Comparison of ENCODE assay signal across 8 mouse cellular contexts in the genomic region with DNA sequence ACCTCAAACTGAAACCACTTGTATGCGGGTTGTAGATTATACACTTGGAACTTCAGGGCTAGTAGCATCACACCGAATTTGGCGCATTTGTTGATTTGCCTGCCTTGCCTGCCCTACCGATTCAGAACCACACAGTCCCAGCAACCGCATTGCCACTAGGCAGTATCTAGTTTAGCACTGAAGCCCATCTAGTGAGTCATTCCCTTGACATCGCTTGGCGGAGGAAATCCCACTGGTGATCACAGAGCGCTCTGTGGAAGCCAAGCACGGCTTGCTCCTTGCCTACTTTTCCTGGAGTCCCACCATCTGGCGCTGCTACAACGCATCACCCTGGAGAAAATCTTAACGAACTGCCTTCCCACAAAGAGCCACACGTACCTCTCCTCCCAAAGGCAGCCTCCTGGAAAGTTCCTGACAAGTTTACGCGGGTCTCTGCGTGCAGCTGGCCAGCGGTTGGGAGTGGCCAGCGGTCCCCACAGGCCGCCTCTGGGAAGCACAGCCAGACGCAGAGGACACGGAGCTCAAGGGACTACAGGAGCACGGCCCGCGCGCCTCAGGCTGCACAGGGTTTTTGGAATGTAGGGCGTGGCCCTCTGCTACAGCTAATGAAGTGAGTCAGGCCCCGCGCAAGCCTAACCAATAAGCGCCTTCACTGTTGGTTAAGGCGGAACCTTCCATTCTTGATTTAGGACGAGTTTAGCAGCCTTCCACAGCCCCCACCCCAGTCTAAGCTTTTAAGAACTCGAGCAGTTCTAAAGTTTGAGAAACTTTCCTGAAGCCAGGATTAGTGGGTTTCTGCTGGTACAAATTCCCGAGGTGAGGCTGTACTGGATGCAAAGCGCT.
DNase-seq lines count a peak whose midpoint lies in the region; ATAC-seq and TF ChIP-seq lines count a peak whose summit lies in the region.

No protein-coding gene starts in this region.

- no peaks in the 10 kb centered on the region for H3K36me3 ChIP-seq in intestine, postnatal 0 days (ENCODE audit: control insufficient read depth, insufficient read depth)
- H3K36me3 ChIP-seq in limb, embryonic 14.5 days (ENCODE audit: control insufficient read depth, insufficient read depth, low read length): no peaks in the 10 kb centered on the region
- no peaks in the 10 kb centered on the region for H3K36me3 ChIP-seq in midbrain, embryonic 16.5 days (ENCODE audit: control insufficient read depth, insufficient read depth, low read length)

- no peaks in the 10 kb centered on the region for H3K9me3 ChIP-seq in intestine, postnatal 0 days (ENCODE audit: control insufficient read depth)
- H3K9me3 ChIP-seq in limb, embryonic 14.5 days (ENCODE audit: control insufficient read depth, low read length): no peaks in the 10 kb centered on the region
- H3K9me3 ChIP-seq in midbrain, embryonic 16.5 days (replicated peaks; ENCODE audit: control insufficient read depth, low read length, poor library complexity, severe bottlenecking): no peaks in the 10 kb centered on the region

- H3K4me2 ChIP-seq in intestine, postnatal 0 days (replicated peaks; ENCODE audit: low read depth): peak overlapping the region; percentile 71
- peak overlapping the region; percentile 77 for H3K4me2 ChIP-seq in limb, embryonic 14.5 days (replicated peaks; ENCODE audit: low read depth, low read length, severe bottlenecking)
- peak overlapping the region; percentile 42 for H3K4me2 ChIP-seq in midbrain, embryonic 16.5 days (ENCODE audit: low read length)

- peak overlapping the region; percentile 81 for H3K27ac ChIP-seq in layer of hippocampus, adult 2 months
- H3K27ac ChIP-seq in intestine, postnatal 0 days (ENCODE audit: low read depth, low read length): peak overlapping the region; percentile 47
- peak overlapping the region; percentile 89 for H3K27ac ChIP-seq in limb, embryonic 14.5 days (replicated peaks; ENCODE audit: low read depth, low read length)
- H3K27ac ChIP-seq in midbrain, embryonic 16.5 days (ENCODE audit: low read length): no peak overlapping the region

- peak overlapping the region; percentile 48 for H3K9ac ChIP-seq in intestine, postnatal 0 days (ENCODE audit: low read depth, low read length)
- peak overlapping the region; percentile 67 for H3K9ac ChIP-seq in limb, embryonic 14.5 days (ENCODE audit: low read depth, low read length, severe bottlenecking)
- no peak overlapping the region for H3K9ac ChIP-seq in midbrain, embryonic 16.5 days (ENCODE audit: low read depth, low read length)

- H3K4me3 ChIP-seq in layer of hippocampus, adult 2 months: peak overlapping the region; percentile 53
- H3K4me3 ChIP-seq in intestine, postnatal 0 days (ENCODE audit: low read depth, low read length): peak overlapping the region; percentile 40
- H3K4me3 ChIP-seq in limb, embryonic 14.5 days (replicated peaks; ENCODE audit: low read length): peak overlapping the region; percentile 53
- H3K4me3 ChIP-seq in midbrain, embryonic 16.5 days (ENCODE audit: low read depth, low read length): peak overlapping the region; percentile 15; the same call in 1 of the 2 replicates

- ATAC-seq in granulocyte monocyte progenitor cell, adult 5-6 weeks (replicated peaks; ENCODE audit: poor library complexity, severe bottlenecking): peak; percentile 90
- ATAC-seq in intestine, postnatal 0 days: peak; percentile 83
- ATAC-seq in limb, embryonic 14.5 days (ENCODE audit: low FRiP score, low read depth): peak; percentile 98
- ATAC-seq in midbrain, embryonic 16.5 days: peak; percentile 71

- H3K4me1 ChIP-seq in intestine, postnatal 0 days (replicated peaks; ENCODE audit: control insufficient read depth, insufficient read depth, low read length): 0 out of 2 replicates have a peak, but pooled peaks cover 2% of the 10 kb centered on the region
- H3K4me1 ChIP-seq in limb, embryonic 14.5 days (ENCODE audit: control insufficient read depth, insufficient read depth, low read length): peaks cover 10% of the 10 kb centered on the region; the same call in 1 of the 2 replicates
- peaks cover 3% of the 10 kb centered on the region; the same call in 1 of the 2 replicates for H3K4me1 ChIP-seq in midbrain, embryonic 16.5 days (ENCODE audit: control insufficient read depth, insufficient read depth, low read length)

- peak; percentile 20 to 53 for DNase-seq in layer of hippocampus, adult 2 months (ENCODE audit: low spot score in 2 of 2)
- DNase-seq in layer of hippocampus, postnatal 14 days (ENCODE audit: low spot score in 2 of 2): no peak
- peak; percentile 86 for DNase-seq in embryo, embryonic 9.5 days (ENCODE audit: extremely low spot score)
- peak; percentile 96 for DNase-seq in limb, embryonic 14.5 days (ENCODE audit: low spot score)
- peak; percentile 78 to 83 for DNase-seq in spleen, postnatal 36 days (ENCODE audit: low spot score in 2 of 2)

- TF ChIP-seq POLR2A in limb, embryonic 14.5 days (IDR thresholded peaks at IDR 0.05; ENCODE audit: borderline replicate concordance, extremely low read depth, insufficient read depth, insufficient read length): peak; percentile 57; the same call in 1 of the 2 replicates

- TF ChIP-seq CTCF in layer of hippocampus, adult 2 months (conservative IDR thresholded peaks at IDR 0.05): peak; percentile 55
- TF ChIP-seq CTCF in intestine, postnatal 0 days (IDR thresholded peaks at IDR 0.05; ENCODE audit: low read depth): peak; percentile 59

- WGBS in intestine, postnatal 0 days: 7% methylated on average over 34 of the region's 34 CpGs
- 3% methylated on average over 34 of the region's 34 CpGs for WGBS in limb, embryonic 14.5 days
- 7% methylated on average over 34 of the region's 34 CpGs for WGBS in midbrain, embryonic 16.5 days

- no peaks in the 10 kb centered on the region for H3K27me3 ChIP-seq in intestine, postnatal 0 days (replicated peaks; ENCODE audit: control insufficient read depth, insufficient read depth, low read length)
- no peaks in the 10 kb centered on the region for H3K27me3 ChIP-seq in limb, embryonic 14.5 days (ENCODE audit: control insufficient read depth, insufficient read depth, low read length)
- no peaks in the 10 kb centered on the region for H3K27me3 ChIP-seq in midbrain, embryonic 16.5 days (ENCODE audit: control insufficient read depth, insufficient read depth, low read depth, low read length)

Comparison
In these comparisons a context has a peak if more than half of its experiments do, and no peak if none do; other contexts are left out.
1. DNase-seq: peak in layer of hippocampus, adult 2 months (2 of 2), embryo, embryonic 9.5 days (single experiment), limb, embryonic 14.5 days (single experiment) and spleen, postnatal 36 days (2 of 2); none in layer of hippocampus, postnatal 14 days (0 of 2).
2. Peak in every context shown above with its lines, with median percentiles within 50 percentile points of each other: H3K4me3 ChIP-seq, ATAC-seq and H3K4me2 ChIP-seq.